Mouse (Mus musculus): ENCODE results near the gene Crkl.

- TF ChIP-seq CTCF (IDR thresholded peaks at IDR 0.05; ENCODE audit: extremely low read depth, insufficient read length, insufficient replicate concordance, low read depth, low read length) (no peak), POLR2A (IDR thresholded peaks at IDR 0.05; ENCODE audit: low read depth, low read length) (no peak)
Measured at GRCm38 (mm10) chr16:17496499-17497305, 44.9 kb downstream of the Crkl start.
